Mouse (Mus musculus) embryonic fibroblast, embryonic 13.5 days (primary cell): ENCODE measurements around the gene Lexm. TPM values are rescaled to one million over a fixed set of nuclear protein-coding genes. Genes with fewer than 3 reads are reported as not detected.

Source experiments
- H3K27ac ChIP-seq: 2 replicates; pipeline ENCODE4 v1.5.1; 2012; ENCODE audit warnings: low read length, control low read depth, inconsistent platforms; ENCODE audit not compliant: insufficient read depth
- H3K4me1 ChIP-seq: 2 replicates; pipeline ENCODE4 v1.6.1; 2011; ENCODE audit warnings: low read length; ENCODE audit not compliant: control insufficient read depth, insufficient read depth
- H3K4me3 ChIP-seq: 2 replicates; pipeline ENCODE4 v1.5.1; 2011; ENCODE audit warnings: mild to moderate bottlenecking, control low read depth, low read length; ENCODE audit not compliant: insufficient read depth
- CTCF ChIP-seq: IDR thresholded peaks from 2 replicates; pipeline ENCODE4 v1.5.1; 2011; ENCODE audit warnings: mild to moderate bottlenecking, control low read depth, low read length, moderate library complexity, borderline replicate concordance; ENCODE audit not compliant: insufficient read depth
- POLR2A ChIP-seq: IDR thresholded peaks from 2 replicates; pipeline ENCODE4 v1.6.1; 2011; ENCODE audit warnings: low read depth, mild to moderate bottlenecking, control low read depth, low read length, moderate library complexity
- polyA plus RNA-seq: library from polyadenylated mRNA; stranded (reverse); fragments of >200 nt; gene quantifications from 2 replicates; pipeline ENCODE4 v1.2.4, GENCODE M21; 2011; ENCODE audit warnings: low read depth; ENCODE audit not compliant: missing spikeins, insufficient read length

Lexm gene
- polyA plus RNA-seq, 1 experiment: not detected

GRCm38 (mm10) chr4:106562837-106563790, 53.9 kb downstream of the Lexm start:
- Histone ChIP-seq H3K4me1 (peaks cover 14% of the 10 kb centered on the region), H3K4me3 (peak overlapping the region; percentile 93), H3K27ac (no peak overlapping the region)
- TF ChIP-seq POLR2A (no peak), CTCF (no peak)

- Histone ChIP-seq H3K4me3 (peak overlapping the region; percentile 93), H3K4me1 (peaks cover 14% of the 10 kb centered on the region), H3K27ac (no peak overlapping the region)
- TF ChIP-seq CTCF: no peak
- TF ChIP-seq POLR2A: no peak
These were observed 55.0 kb downstream of the Lexm start for GRCm38 (mm10) chr4:106562006-106562405.

GRCm38 (mm10) chr4:106560846-106561781, 55.9 kb downstream of the Lexm start, which contains the start of gene Dhcr24:
Dhcr24 (plus strand) TSS chr4:106561038.
- peak within 1 kb of the TSS; percentile 93 for H3K4me3 ChIP-seq
- H3K27ac ChIP-seq: no peak within 1 kb of the TSS
- TF ChIP-seq POLR2A (peak; percentile 82), CTCF (no peak)
- H3K4me1 ChIP-seq: peaks cover 14% of the 10 kb centered on the region

- H3K27ac ChIP-seq: no peak overlapping the region
- peaks cover 14% of the 10 kb centered on the region for H3K4me1 ChIP-seq
- peak overlapping the region; percentile 41 for H3K4me3 ChIP-seq
- TF ChIP-seq CTCF (no peak), POLR2A (no peak; the same call in 1 of the 2 replicates)
These were observed 56.7 kb downstream of the Lexm start for GRCm38 (mm10) chr4:106560213-106560845.

- no peak for TF ChIP-seq CTCF
- TF ChIP-seq POLR2A: no peak
- Histone ChIP-seq H3K27ac (no peak overlapping the region), H3K4me1 (peaks cover 14% of the 10 kb centered on the region), H3K4me3 (no peak overlapping the region)
These were observed 57.5 kb downstream of the Lexm start for GRCm38 (mm10) chr4:106559343-106560212.

GRCm38 (mm10) chr4:106557978-106558377, 59.1 kb downstream of the Lexm start:
- no peak for TF ChIP-seq CTCF
- TF ChIP-seq POLR2A: no peak
- peaks cover 3% of the 10 kb centered on the region for H3K4me1 ChIP-seq
- no peak overlapping the region for H3K4me3 ChIP-seq
- H3K27ac ChIP-seq: no peak overlapping the region

GRCm38 (mm10) chr4:106557262-106557661, 59.8 kb downstream of the Lexm start:
- Histone ChIP-seq H3K4me1 (no peaks in the 10 kb centered on the region), H3K4me3 (no peak overlapping the region), H3K27ac (no peak overlapping the region)
- TF ChIP-seq POLR2A (no peak), CTCF (no peak)

GRCm38 (mm10) chr4:106550516-106551166, 66.4 kb downstream of the Lexm start:
- Histone ChIP-seq H3K4me1 (no peaks in the 10 kb centered on the region), H3K27ac (no peak overlapping the region), H3K4me3 (no peak overlapping the region)
- TF ChIP-seq POLR2A (no peak), CTCF (no peak)

GRCm38 (mm10) chr4:106548113-106548512, 68.9 kb downstream of the Lexm start:
- TF ChIP-seq CTCF (no peak), POLR2A (no peak)
- Histone ChIP-seq H3K27ac (no peak overlapping the region), H3K4me1 (no peaks in the 10 kb centered on the region), H3K4me3 (no peak overlapping the region)
